Mouse (Mus musculus) MEL (cell line): Measurements from ENCODE around the gene Farp1. TPM values are rescaled to one million over a fixed set of nuclear protein-coding genes. Genes with fewer than 3 reads are reported as not detected.
"Not testable (repeated sequence)": the region's sequence is repeated elsewhere in the genome, so short reads cannot be mapped to it uniquely, and the experiment has no call there.

Experiments used
- DNase-seq: peaks from one replicate; pipeline ENCODE4 v3.0.0; 2011; ENCODE audit warnings: low read depth, low spot score
- H3K27ac ChIP-seq: 2 replicates; pipeline ENCODE4 v1.5.1; 2012; ENCODE audit warnings: low read depth, mild to moderate bottlenecking, control low read depth, low read length, moderate library complexity; ENCODE audit not compliant: control insufficient read depth
- H3K27me3 ChIP-seq, 2 experiments: fragments of 150-350 bp in 1 of 2; sonication (generic) in 1 of 2; 2 replicates each; pipeline ENCODE4 v1.6.1; 2012; ENCODE audit warnings: low read length in 2 of 2, mild to moderate bottlenecking in 2 of 2, improper control_type of control experiment in 1 of 2, moderate library complexity in 1 of 2; ENCODE audit not compliant: insufficient read depth in 2 of 2, control insufficient read depth in 1 of 2
- H3K36me3 ChIP-seq, 2 experiments: 2 replicates each; pipeline ENCODE4 v1.6.1; 2012 to 2014; ENCODE audit warnings: low read length in 2 of 2, improper control_type of control experiment in 1 of 2, inconsistent platforms in 1 of 2, mild to moderate bottlenecking in 1 of 2; ENCODE audit not compliant: insufficient read depth in 2 of 2, control insufficient read depth in 1 of 2
- H3K4me1 ChIP-seq, 2 experiments: fragments of 150-350 bp in 1 of 2; sonication (generic) in 1 of 2; 2 replicates each; pipeline ENCODE4 v1.6.1; 2012; ENCODE audit warnings: low read length in 2 of 2, improper control_type of control experiment in 1 of 2, mild to moderate bottlenecking in 1 of 2; ENCODE audit not compliant: insufficient read depth in 2 of 2, control insufficient read depth in 1 of 2
- H3K4me3 ChIP-seq, 2 experiments: fragments of 150-350 bp in 1 of 2; sonication (generic) in 1 of 2; 2 replicates each; pipeline ENCODE4 v1.5.1; 2012; ENCODE audit warnings: low read depth in 2 of 2, low read length in 2 of 2, mild to moderate bottlenecking in 2 of 2, moderate library complexity in 2 of 2, control low read depth in 1 of 2, improper control_type of control experiment in 1 of 2; ENCODE audit not compliant: control insufficient read depth in 1 of 2, insufficient read depth in 1 of 2
- H3K79me2 ChIP-seq: 2 replicates; pipeline ENCODE4 v1.6.1; 2012; ENCODE audit warnings: mild to moderate bottlenecking, low read length, moderate library complexity; ENCODE audit not compliant: control insufficient read depth, poor library complexity, insufficient read depth
- H3K9ac ChIP-seq: 2 replicates; pipeline ENCODE4 v1.6.1; 2012; ENCODE audit warnings: low read depth, mild to moderate bottlenecking, control low read depth, low read length, moderate library complexity; ENCODE audit not compliant: control insufficient read depth, poor library complexity, severe bottlenecking
- H3K9me3 ChIP-seq: fragments of 150-350 bp; sonication (generic); replicated peaks from 2 replicates; pipeline ENCODE4 v1.6.1; 2012; ENCODE audit warnings: mild to moderate bottlenecking, low read length, improper control_type of control experiment, moderate library complexity; ENCODE audit not compliant: insufficient read depth
- BHLHE40 ChIP-seq: IDR thresholded peaks from 2 replicates; pipeline ENCODE4 v1.6.1; 2012; ENCODE audit warnings: low read depth, mild to moderate bottlenecking, inconsistent platforms, low read length, improper control_type of control experiment, borderline replicate concordance
- CTCF ChIP-seq, 3 experiments: IDR thresholded peaks in 2 of 3; conservative IDR thresholded peaks in 1 of 3; 2 replicates each; pipeline ENCODE4 v1.5.1; 2011 to 2012; ENCODE audit warnings: low read length in 3 of 3, low read depth in 2 of 3, mild to moderate bottlenecking in 2 of 3, improper control_type of control experiment in 1 of 3, inconsistent platforms in 1 of 3, mixed read lengths in 1 of 3, moderate library complexity in 1 of 3; ENCODE audit not compliant: control insufficient read depth in 1 of 3, insufficient read depth in 1 of 3, poor library complexity in 1 of 3, severe bottlenecking in 1 of 3
- ETS1 ChIP-seq: IDR thresholded peaks from 2 replicates; pipeline ENCODE4 v1.6.1; 2012; ENCODE audit warnings: low read depth, mild to moderate bottlenecking, inconsistent platforms, low read length, improper control_type of control experiment, moderate library complexity
- GATA1 ChIP-seq: IDR thresholded peaks from 2 replicates; pipeline ENCODE4 v1.6.1; 2011; ENCODE audit warnings: low read depth, low read length, improper control_type of control experiment
- HCFC1 ChIP-seq: IDR thresholded peaks from 2 replicates; pipeline ENCODE4 v1.6.1; 2012; ENCODE audit warnings: low read depth, mild to moderate bottlenecking, inconsistent platforms, low read length, improper control_type of control experiment, moderate library complexity
- MAX ChIP-seq: IDR thresholded peaks from 2 replicates; pipeline ENCODE4 v1.6.1; 2011; ENCODE audit warnings: low read length, improper control_type of control experiment
- MAZ ChIP-seq: IDR thresholded peaks from 2 replicates; pipeline ENCODE4 v1.6.1; 2012; ENCODE audit warnings: low read depth, mild to moderate bottlenecking, inconsistent platforms, low read length, improper control_type of control experiment
- MEF2A ChIP-seq: IDR thresholded peaks from 2 replicates; pipeline ENCODE4 v1.6.1; 2014; ENCODE audit warnings: low read depth, mild to moderate bottlenecking, inconsistent platforms, low read length, improper control_type of control experiment; ENCODE audit not compliant: poor library complexity, insufficient replicate concordance, severe bottlenecking; ENCODE audit errors: extremely low read depth
- MYB ChIP-seq: IDR thresholded peaks from 2 replicates; pipeline ENCODE4 v1.6.1; 2011; ENCODE audit warnings: mild to moderate bottlenecking, low read depth, low read length, improper control_type of control experiment
- POLR2A ChIP-seq, 2 experiments: IDR thresholded peaks; 2 replicates each; pipeline ENCODE4 v1.6.1; 2011 to 2012; ENCODE audit warnings: low read length in 2 of 2, mild to moderate bottlenecking in 2 of 2, control low read depth in 1 of 2, improper control_type of control experiment in 1 of 2, low read depth in 1 of 2, moderate library complexity in 1 of 2; ENCODE audit not compliant: control insufficient read depth in 1 of 2, insufficient read depth in 1 of 2, poor library complexity in 1 of 2
- RAD21 ChIP-seq: IDR thresholded peaks from 2 replicates; pipeline ENCODE4 v1.6.1; 2011; ENCODE audit warnings: mild to moderate bottlenecking, low read depth, low read length, improper control_type of control experiment
- SMC3 ChIP-seq: IDR thresholded peaks from 2 replicates; pipeline ENCODE4 v1.6.1; 2011; ENCODE audit warnings: low read depth, low read length, improper control_type of control experiment
- USF1 ChIP-seq: IDR thresholded peaks from 2 replicates; pipeline ENCODE4 v1.6.1; 2014; ENCODE audit warnings: low read depth, mild to moderate bottlenecking, inconsistent platforms, low read length, improper control_type of control experiment, moderate library complexity
- ZNF384 ChIP-seq: IDR thresholded peaks from 2 replicates; pipeline ENCODE4 v1.6.1; 2012; ENCODE audit warnings: low read depth, mild to moderate bottlenecking, inconsistent platforms, low read length, improper control_type of control experiment
- polyA plus RNA-seq, 2 experiments: library from polyadenylated mRNA; stranded (reverse) in 1 of 2; unstranded in 1 of 2; fragments of >175 nt in 1 of 2; fragments of >200 nt in 1 of 2; gene quantifications; 2 replicates each; pipeline versions ENCODE4 v1.2.1 to v1.2.4; 2012; ENCODE audit warnings: low replicate concordance in 2 of 2, low read depth in 1 of 2; ENCODE audit not compliant: insufficient read length in 2 of 2, insufficient read depth in 1 of 2, missing spikeins in 1 of 2
- total RNA-seq: library from RNA; depleted of rRNA; stranded (reverse); fragments of 300-350 nt; gene quantifications from 2 replicates; pipeline ENCODE4 v1.2.3, GENCODE M21; 2012

Gene Farp1
- total and polyA plus RNA-seq, 3 experiments = 0.62 to 1.1 TPM; not detected in 1

DNA sequence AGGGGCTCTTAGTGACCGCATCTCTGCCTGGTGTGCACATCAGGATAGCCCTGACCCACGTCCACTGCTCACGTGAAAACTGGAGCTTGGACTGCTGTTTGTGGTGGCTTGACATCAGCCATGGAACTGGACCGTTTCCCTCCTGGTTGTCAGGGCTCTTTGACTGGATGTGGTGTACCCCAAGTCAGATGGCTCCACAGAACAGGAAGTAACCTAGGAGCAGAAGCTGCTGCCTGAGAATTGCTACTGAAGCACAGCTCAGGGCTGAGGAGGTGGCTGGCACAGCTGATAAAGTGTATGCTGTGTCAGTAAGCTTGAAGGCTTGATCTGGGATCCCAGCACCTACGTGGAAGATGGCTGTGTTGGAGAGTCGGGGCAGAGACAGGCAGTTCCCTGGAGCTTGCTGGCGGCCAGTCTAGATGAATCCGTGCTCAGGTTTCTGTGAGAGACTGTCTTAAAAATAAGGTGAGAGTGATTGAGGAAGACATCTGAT is 151.4 kb downstream of the Farp1 start:
- Histone ChIP-seq H3K9ac (no peak overlapping the region), H3K27ac (no peak overlapping the region), H3K36me3 (no peaks in the 10 kb centered on the region), H3K4me3 (no peak overlapping the region), H3K79me2 (no peaks in the 10 kb centered on the region), H3K27me3 (no peaks in the 10 kb centered on the region), H3K9me3 (no peaks in the 10 kb centered on the region), H3K4me1 (no peaks in the 10 kb centered on the region)
- TF ChIP-seq MYB = no peak
- no peak for TF ChIP-seq RAD21
- TF ChIP-seq HCFC1 = no peak
- no peak for TF ChIP-seq ETS1
- no peak for TF ChIP-seq MAZ
- TF ChIP-seq POLR2A (IDR thresholded peaks at IDR 0.05; ENCODE audit: control insufficient read depth in 1 of 2, insufficient read depth in 1 of 2, low read depth in 1 of 2, low read length in 2 of 2, poor library complexity in 1 of 2) = no peak
- TF ChIP-seq ZNF384 = no peak
- DNase-seq = no peak

- H3K4me1 ChIP-seq, H3K27ac ChIP-seq, H3K79me2 ChIP-seq, H3K36me3 ChIP-seq, H3K9me3 ChIP-seq, H3K4me3 ChIP-seq, H3K9ac ChIP-seq, H3K27me3 ChIP-seq, DNase-seq: not testable (repeated sequence)
- TF ChIP-seq CTCF (IDR thresholded peaks at IDR 0.05 in 2 of 3, conservative IDR thresholded peaks at IDR 0.05 in 1 of 3; ENCODE audit: control insufficient read depth in 1 of 3, insufficient read depth in 1 of 3, low read depth in 2 of 3, low read length in 3 of 3, poor library complexity in 1 of 3, severe bottlenecking in 1 of 3) (peak in 2 of 3 experiments; percentile 31 to 49; a peak in 4 of 6 replicates), SMC3 (peak; percentile 46)
Observed at GRCm38 (mm10) chr14:121189840-121190239, 154.8 kb downstream of the Farp1 start.

GRCm38 (mm10) chr14:121190386-121190785 is 155.4 kb downstream of the Farp1 start:
- Histone ChIP-seq H3K9ac (no peak overlapping the region), H3K79me2 (no peaks in the 10 kb centered on the region), H3K4me3 (no peak overlapping the region), H3K36me3 (no peaks in the 10 kb centered on the region), H3K27ac (no peak overlapping the region), H3K9me3 (no peaks in the 10 kb centered on the region), H3K27me3 (no peaks in the 10 kb centered on the region), H3K4me1 (no peaks in the 10 kb centered on the region)
- TF ChIP-seq BHLHE40 = no peak
- no peak for TF ChIP-seq ZNF384
- no peak for TF ChIP-seq RAD21
- TF ChIP-seq USF1 = no peak
- no peak for TF ChIP-seq MYB
- TF ChIP-seq CTCF (IDR thresholded peaks at IDR 0.05 in 2 of 3, conservative IDR thresholded peaks at IDR 0.05 in 1 of 3; ENCODE audit: control insufficient read depth in 1 of 3, insufficient read depth in 1 of 3, low read depth in 2 of 3, low read length in 3 of 3, poor library complexity in 1 of 3, severe bottlenecking in 1 of 3) = no peak
- TF ChIP-seq MEF2A = no peak
- no peak for TF ChIP-seq MAX
- no peak for TF ChIP-seq GATA1
- no peak for DNase-seq
